Mouse (Mus musculus): ENCODE measurements around the gene Gm37240.

The Gm37240 gene

DNA sequence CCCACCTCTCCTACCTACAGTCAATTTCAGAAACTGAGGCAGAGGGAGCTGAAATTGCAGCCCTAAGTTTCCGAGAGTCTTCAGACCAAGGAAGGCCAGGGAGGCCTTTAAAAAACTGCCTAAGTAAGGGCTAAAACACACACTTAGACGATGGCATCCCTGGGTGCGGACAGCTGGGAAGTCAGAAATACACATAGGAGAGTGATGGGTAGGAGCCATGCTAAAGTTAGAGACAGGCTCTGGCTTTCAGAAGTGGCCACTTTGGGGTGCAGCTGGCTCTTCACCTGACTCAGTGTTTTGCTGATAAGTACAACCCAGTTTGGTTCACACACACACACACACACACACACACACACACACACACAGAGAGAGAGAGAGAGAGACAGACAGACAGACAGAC lies 778.9 kb downstream of the Gm37240 start:
- no peak for DNase-seq

DNA sequence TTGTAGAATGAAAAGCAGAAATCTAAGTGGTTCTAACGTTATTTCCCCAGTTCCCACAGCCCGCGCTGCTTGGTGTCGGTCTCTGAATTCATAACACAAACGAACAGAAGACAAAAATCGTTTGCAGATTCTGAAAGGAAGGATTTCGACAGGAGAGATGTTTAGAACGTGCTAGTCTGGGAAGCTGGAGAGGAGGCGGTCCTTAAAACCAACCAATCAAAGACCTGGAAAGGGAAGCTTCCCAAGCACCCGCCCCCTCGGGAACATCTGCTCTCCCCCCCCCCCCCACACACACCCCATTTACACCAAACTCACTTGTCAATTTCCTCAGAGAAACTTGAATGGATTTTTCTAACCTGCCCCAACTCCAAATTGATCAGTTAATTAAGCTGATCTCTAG lies 780.4 kb downstream of the Gm37240 start:
- no peak for DNase-seq

DNA sequence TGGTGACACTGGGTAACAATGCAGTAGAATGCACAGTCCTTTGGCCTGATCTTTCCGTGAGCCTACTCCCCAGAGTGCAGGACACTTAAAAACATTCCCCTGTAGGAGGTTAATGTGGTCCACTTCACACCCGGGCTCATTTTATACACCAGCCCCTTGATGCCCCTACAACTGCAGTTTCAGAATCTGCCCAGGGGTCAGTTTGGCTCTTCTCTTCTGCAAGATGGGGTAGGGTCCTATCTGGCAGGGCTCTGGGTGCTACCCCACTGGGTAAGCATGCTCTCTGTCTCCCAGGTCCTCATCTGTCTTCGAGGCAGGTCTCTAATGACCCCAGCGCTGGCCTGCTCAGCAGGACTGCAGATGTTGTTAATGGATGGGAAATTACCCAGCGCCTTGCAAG lies 783.0 kb downstream of the Gm37240 start:
- DNase-seq: no peak

DNA sequence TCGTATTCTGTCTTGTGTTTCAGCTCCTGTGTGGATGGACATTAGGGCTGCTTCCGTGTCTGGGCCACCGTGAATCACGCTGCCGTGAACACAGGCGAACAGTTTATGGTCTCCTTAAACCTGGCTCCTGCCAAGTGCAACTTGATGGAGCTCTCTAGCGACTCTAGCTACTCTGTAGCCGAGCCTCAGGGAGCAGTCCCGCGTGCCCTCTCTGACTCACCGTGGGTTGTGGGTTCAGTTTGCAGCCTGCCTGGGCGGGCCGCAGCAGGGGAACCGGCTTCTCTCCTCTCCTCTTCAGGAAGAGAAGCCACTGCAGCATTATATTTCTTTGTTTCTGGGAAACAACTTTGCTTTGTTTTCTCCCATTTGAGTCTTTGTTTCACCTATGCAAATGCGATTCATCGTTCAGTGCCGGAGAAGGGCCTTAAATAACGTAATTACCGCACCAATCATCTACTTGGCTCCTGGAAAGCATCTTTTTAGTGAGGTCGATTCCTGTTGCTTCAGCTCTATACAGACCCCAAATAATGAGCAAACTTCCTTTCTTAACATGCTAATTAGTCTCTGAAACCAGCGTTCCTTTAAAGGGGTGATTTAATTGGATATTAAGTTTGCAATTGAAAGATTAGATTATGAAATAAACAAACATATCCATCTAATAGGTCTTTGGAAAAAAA lies 806.3 kb downstream of the Gm37240 start:
- DNase-seq: no peak

DNA sequence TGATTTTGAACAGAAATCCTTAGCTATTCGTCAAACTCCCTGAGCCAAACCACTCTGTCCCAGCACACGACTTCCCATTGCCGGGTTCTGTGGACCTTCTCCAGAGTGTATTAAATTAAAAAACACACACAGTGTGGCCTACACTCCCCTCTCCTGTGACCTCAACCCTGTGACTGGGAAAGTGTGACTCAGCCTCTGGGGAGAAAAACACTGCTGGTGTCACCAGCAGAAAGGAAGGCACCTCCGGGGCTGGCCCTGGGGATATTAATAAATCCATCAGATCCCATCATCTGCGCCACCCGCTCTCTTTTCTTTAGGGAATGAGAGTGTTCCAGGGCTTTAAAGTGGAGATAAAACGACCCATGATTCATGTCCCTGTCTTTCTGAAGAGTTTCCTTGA lies 823.2 kb downstream of the Gm37240 start:
- DNase-seq: no peak

DNA sequence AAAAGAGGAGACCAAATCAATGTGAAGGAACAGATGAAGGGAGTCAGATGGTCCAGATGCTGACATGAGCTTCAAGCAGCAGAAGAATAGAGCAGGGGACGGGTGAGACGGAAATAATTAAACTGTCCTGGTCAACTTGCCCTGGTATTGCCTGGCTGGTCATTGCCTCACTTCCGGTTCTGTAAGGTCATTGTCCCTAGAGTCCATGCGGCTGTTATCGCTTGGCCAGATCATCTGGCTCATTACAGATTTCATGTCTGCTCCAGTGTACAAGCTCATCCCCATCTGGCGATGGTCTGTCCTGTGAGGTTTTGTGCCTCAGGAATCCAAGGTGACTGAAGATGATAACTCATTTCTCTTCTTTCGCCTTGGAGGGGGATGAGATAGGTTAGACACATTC lies 827.2 kb downstream of the Gm37240 start:
- no peak for DNase-seq

DNA sequence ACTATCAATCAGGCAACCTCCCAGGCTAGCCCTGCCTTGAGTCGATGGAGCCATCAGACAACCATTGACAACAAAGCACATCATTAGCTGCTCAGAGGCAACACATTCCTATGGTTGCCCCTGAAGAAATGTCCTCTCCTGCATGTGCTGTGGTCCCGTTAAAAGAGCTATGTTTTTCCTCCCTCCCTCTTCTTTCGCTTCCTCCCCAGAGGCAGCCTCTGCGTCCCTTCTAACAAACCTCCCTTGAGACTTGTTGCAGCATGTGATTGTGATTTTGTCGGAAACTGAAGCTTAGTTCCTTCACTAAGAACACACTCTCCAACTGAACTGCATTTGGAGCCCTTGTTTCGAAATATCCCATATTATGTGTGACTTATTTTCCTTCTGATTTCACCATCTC lies 830.1 kb downstream of the Gm37240 start:
- no peak for DNase-seq

DNA sequence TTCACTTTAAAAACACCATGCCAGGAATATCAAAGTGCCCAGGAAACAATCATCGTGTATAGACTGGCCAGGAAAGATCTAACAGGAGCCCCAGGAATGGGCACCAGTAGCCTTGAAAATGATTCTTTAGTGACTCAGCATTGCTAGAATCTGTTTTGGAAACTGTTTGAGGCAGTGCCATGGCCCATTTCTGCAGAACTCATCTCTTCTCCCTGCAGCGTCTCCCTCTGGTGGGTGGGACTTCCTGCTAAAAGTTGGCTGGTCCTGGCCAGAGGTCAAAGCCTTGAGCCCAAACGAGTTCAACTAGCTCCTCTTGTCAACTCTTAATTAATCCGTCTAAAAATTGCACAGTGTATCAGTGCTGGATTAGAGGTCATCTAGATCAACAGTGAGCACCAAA lies 833.8 kb downstream of the Gm37240 start:
- no peak for DNase-seq

DNA sequence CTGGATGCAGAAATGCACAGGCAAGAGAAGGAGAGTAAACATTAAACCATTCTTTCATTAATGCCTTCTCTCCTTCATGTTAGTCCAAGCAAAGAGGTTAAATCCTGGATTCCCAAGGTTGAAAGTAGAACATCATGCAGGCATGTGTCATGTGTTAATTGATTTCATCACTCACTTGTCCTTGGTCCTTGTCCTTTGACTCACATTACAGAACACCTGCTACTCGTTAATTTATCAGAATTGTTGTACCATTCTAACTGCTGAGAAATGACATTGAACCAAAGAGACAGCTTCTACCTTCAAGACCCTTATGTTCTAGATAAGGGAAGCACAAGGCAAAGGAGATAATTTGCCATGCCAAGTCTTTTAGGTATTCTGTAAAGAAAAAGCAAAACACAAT lies 835.1 kb downstream of the Gm37240 start:
- no peak for DNase-seq

DNA sequence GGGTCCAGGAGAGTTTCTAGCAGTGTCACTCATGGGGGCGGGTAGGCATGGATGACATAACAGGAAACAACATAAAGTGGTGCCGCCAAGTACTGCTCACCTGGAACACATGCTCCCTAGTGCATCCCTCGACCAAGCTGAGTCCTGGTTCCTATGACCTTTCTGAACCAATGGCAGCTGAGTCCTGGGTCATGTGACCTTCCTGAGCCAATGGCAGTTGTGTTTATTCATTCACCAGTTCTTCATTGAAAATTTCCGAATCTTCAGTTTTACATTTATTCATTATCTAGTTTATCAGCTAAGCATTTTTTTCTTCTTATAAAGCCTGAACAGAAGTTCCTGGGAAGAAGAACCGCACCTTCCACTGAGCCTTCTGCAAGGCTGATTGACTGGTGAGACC lies 838.7 kb downstream of the Gm37240 start:
- no peak for DNase-seq

DNA sequence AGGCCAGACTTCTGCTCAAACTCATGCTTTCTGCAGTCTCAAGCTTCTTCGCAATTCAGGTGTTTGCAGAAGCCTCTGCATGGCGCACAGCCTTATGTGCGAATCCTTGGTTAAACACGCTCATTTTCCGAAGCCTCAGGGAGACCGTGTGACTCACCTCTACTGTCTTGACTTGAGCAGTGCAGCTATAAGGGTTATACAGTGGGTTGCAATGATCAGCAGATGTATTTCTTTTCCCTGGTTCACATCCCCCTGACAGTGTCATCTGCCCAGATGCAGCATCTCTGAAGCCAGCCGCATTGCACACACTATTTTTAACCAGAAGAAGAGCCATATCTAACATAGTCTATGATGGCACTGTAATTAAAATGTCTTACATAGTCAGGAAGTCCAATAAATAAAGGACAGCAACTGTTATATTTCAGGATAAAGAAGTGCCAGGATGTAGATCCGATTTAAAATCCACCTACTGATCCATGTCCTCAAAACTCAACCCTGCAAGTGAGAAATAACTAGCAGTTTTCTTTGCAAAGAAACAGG lies 843.6 kb downstream of the Gm37240 start:
- DNase-seq: no peak

DNA sequence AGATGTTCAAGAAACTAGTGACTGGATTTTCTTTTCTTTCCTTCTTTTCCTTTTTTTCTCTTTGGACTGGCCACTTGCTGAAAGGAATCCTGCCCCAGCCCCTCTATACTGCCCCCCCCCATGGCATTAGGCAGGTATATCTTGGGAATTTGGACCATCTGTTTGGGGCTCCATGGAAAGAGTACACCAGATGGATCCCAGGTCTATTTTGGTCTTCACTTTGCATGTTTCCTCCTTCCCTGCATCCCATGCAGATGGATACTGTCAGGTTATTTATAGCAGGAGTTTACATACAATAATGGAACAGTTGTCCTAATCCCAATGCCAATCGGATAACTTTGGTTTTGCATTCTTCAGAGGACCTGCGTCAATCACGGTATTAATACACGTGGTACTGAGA lies 845.2 kb downstream of the Gm37240 start:
- peak; percentile 22 for DNase-seq

DNA sequence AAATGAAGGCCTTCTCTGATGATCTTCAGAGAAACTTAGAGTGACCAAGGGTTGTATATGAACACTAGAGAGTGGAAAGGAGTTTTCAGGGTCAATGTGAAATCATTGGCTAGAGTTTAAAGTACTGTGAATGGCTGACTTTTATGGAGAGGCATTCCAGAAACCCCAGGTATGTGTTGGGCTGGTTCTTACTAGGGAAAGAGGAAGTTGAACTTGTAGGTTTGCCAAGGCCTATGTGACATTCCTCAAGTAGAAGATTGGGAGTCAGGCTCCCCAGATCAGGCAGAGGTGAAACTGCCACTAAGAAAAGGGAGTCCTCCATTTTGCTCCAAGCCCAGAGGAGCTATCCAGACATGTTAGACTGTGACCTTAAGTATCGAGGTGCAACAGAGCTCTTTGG lies 858.2 kb downstream of the Gm37240 start:
- no peak for DNase-seq

DNA sequence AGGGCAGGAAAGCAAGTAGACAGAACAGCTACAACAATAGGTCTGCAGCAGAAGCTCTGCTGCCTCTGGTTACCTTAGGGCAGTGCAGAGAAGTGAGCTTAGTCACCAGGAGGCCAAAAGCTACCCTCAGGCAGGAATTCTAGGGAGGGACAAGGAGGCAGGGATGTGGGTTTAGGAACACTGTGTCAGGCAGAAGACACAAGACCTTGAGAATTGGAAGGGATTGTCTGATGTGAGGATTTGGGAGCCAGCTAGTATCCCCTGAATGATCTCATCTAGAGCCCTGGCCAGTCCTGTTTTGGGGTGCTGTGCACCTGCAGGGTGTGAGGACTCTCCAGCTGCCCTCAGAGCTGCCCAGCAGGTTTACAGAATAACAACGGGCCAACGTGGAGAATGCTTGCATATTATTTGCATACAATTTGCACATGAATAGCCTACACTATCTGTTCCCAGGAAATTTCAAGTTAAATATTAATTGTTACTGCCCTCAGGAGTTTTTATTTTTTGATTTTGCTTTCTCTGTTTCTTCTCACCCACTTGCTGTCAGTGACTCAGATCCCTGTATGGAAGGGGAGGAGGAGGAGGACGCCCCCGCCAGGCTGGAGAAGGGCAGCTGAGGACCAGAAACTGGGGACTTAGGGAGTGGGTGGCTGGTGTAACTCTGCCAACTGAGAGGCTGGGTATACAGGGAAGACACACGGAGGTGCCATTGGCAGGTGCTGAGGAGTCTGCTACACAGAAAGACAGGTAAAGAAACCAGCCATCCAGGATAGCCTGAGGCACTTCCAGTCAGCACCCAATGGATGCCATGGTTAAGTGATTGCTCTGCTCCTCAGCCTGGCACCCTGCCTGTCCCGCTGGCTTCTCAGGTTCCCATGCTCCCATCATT lies 862.3 kb downstream of the Gm37240 start:
- DNase-seq: peak; percentile 75

DNA sequence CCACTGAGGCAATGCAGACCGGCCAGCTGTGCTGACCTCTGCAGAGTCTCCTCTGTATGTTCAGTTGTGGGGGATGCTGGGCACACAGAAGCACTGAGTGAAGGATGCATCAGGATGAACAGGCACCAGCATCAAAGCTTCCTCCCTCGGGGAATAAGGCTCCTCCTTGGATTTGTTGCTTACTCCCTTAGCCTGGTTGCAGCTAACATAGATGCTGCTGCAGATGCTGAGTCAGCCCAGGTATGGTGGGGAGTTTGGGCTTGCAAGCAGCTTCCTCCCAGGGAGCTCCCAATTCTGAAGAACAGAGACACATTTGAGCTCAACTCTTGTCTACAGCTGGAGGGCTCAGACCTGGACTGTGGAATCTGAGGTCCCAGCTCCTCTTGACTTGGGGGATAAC lies 863.1 kb downstream of the Gm37240 start:
- no peak for DNase-seq

DNA sequence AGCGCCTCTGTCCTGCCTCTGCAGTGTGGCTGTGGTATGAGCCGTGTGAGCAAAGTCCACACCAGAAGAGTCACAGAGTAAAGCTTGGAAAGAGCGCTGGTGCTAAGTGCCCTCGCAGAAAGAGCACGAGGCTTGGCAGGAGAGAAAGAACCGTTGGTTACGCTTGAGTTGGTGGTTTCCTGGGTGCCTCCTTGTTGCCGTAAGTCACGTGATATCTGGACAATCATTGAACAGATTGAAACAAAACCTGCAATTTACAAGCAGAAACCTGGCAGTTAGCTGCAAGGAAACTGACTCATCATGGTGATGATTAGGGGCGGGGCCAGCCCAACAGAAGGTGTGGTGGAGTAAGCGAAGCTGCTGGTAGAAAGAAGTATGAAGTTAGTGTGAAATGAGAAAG lies 864.5 kb downstream of the Gm37240 start:
- peak; percentile 25 for DNase-seq

DNA sequence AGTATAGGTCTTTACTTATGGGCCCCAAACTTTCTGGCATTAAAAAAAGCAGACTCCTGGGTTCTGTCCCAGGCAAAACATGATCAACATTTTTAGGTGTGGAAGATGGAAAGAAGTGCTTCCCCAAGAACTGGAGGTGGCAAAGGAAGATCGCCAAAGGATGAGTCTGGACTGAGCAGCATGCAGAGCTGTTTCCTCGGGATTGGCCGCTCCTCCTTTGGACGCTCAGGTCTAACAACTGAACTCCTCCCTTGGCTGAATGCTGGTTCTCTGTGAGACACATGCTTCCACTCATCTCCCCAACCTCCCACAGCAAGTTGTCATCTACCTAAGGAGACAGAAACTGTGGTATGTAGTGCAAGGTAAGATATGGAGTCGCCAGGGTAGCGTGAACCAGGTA lies 865.5 kb downstream of the Gm37240 start:
- no peak for DNase-seq

DNA sequence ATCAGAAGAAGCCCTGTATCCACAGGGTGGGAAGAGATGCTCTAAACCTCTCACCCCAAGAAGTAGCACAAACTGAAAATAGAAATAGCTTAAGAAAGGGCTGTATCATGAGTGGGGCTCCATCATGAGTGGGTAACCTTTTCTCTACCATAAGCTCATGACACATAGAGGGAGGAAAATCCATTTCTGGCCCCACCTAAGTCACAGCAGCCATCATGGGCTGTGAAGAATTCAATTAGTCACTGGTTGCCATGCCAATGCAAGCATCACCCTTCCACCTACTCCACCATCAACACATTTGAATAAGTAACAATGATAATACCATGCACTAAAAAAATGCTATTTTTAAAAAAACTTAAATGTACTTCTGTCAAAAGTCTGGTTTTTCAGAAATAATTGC lies 867.2 kb downstream of the Gm37240 start:
- peak; percentile 74 for DNase-seq

DNA sequence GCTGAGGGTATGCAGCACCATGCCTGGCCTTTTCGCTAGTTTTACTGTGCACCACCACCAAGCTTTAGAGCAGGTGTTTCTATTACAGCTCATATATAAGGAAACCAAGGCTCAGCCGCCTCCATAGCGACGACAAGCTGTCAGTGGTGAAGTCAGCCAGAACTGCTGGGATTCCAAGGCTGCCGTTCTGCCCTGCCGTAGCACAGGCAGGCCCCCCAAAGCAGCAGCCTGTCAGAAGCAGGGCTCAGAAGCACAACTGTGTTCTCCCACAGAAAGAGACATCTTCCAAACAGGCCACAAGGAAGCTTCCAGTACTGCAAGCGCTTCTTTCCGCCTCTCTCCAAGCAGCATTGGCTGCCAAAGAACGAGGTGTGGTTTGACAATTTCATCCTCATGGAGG lies 871.7 kb downstream of the Gm37240 start:
- DNase-seq: peak; percentile 88

DNA sequence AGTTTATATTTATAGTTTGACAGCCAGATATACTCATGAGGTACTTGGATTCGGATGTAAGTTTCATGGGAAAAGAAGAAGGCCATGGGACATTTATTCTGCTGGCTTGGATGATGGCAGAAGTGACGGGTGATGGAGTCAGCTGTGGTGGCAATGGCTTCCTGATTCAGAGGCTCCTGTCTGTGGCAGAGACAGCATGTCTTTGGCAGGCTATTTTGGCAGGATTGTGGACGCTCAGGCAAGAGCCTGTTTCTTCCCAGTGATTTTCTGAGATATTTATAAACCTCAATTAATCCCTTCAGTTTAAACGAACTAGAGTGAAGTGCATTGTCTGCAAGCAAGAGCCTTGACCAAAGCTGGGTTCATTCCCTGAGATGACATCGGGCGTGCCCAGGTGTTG lies 874.4 kb downstream of the Gm37240 start:
- peak; percentile 8 for DNase-seq

DNA sequence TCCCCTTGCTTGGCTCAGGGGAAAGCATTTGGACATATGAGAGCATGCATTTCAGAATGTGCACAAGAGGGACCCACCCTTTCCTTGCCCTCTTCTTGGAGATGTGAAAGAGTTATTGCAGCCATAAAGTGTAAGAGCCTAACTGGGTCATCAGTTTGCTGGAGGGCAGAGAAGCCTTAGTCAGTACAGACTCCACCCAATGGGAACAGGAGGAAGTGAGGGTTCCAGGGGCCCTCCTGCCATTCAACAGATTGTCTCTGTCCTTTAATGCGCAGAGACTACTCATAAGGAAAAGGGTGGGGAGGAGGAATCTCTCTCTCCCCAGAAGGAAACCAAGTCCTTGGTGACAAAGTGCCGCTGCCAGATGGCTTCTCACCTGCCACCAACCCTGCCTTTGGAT lies 882.1 kb downstream of the Gm37240 start:
- DNase-seq: no peak

DNA sequence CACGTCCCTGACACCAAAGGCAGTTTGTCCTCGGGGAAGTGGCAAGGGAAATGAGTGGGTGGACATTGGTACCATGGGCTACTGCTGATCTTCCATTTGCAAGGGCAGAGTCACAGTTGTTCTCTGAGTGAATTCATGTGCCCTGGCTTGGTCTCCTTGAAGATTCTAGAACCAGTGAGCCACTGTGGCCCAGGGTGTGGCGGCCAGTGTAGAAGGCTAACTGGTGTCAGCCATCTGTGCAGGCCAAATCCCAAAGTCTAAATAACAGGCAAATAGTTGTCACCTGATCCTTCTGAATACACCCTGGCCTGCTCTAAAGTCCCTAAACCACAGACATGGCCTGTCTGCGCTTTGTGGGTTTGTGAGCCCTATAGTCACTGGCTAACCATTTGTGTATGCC lies 898.4 kb downstream of the Gm37240 start:
- DNase-seq: no peak

DNA sequence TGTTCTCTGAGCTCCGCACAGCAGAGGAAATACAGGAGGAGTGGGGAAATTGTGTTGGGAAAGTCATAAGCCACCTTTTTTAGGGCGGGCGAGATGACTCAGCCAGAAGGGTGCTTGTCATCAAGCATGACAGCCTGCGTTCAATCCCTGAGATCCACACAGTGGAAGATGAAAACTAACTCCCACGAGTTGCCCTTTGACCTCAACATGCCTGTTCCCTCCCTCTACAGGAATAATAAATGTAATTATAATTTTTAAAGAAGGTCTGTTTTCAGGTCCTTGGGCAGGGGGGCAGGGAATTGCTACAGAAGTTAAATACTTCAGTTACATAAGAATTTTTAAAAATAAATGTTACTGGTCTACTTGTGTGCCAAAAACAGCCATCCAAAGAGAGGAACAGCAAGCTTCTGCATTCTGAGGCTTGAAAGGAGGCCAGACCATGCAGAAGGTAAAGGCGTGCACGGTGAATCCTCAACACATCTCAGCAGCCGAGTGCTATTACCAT lies 902.1 kb downstream of the Gm37240 start:
- peak; percentile 80 for DNase-seq

DNA sequence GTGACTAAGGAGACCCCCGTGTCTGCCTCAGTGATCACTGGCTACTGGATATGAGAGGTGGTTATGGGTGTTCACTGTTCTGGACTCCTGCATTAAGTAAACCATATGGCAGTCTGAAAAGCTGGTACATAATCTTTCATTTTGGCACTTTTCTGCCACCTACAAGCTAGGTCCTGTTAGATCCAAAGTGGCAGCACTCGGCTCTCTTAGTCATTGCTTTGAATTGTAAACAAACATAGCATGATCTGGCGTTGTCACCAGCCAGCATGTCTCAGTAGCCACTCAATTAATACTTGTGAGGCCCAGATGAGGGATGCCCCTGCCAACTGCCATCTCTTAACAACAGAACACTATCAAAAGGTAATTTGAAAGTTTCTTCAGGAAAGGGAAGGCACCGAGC lies 904.6 kb downstream of the Gm37240 start:
- DNase-seq: no peak

Data from layer of hippocampus, adult 9-11 months (tissue).